Mouse (Mus musculus): ENCODE measurements around the gene Gm4869.

The Gm4869 gene

GRCm38 (mm10) chr5:140464943-140465342 is 19.5 kb downstream of the Gm4869 start:
- no peak for DNase-seq (ENCODE audit: low read depth, low spot score)

GRCm38 (mm10) chr5:140472336-140472735 is 26.9 kb downstream of the Gm4869 start:
- no peak for DNase-seq (ENCODE audit: low read depth, low spot score)

DNA sequence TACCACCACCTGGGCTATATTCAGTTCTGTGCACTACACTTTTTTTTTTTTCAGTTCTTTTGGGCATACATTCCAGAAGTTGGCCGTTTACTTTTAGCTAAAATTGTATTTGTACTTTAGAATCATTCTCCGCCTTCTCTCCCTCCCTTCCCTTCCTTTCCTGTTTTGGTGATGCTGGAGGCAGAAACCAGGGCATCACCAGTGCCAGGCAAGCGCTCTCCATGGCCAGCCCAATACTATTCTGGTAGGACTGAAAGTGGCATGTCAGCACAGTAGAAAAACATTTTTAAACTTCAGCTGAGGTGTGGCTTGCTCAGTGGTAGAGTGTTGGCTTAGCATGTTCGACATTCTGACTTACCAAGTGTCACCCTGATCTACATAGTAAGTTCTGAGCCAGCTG is 36.0 kb downstream of the Gm4869 start:
- DNase-seq (ENCODE audit: low read depth, low spot score): no peak

- no peak for DNase-seq (ENCODE audit: low read depth, low spot score)
These were observed 45.7 kb downstream of the Gm4869 start for GRCm38 (mm10) chr5:140491142-140491541.

DNA sequence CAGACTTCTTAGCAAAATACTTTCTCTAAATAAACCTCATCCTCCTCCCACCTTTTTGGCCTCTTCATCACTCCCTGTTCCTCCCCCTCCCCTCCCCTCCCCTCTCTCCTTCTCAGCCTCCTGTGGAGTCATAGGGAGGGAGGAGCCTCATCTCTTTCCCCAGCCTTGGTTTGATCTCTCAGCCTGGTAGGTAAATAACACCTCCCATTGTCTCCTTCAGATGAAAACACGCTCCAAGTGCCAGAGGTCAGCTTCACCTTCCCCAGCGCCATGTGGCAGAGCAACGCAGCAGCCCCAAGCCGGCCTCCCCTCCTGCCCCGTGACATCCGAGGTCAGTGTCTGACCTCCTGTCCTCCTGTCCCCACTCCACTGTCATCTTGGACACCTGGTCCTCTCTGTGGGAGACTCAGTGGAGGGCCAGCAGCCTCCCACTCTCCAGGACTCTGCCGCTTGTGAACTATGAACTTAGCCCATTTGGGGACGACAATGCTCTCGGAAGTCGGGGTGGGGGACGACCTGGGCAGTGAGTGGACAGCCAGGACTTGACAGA is 47.3 kb downstream of the Gm4869 start:
- DNase-seq (ENCODE audit: low read depth, low spot score): no peak

GRCm38 (mm10) chr5:140498176-140498575 is 52.7 kb downstream of the Gm4869 start:
- no peak for DNase-seq (ENCODE audit: low read depth, low spot score)

GRCm38 (mm10) chr5:140500736-140501135 is 55.3 kb downstream of the Gm4869 start:
- no peak for DNase-seq (ENCODE audit: low read depth, low spot score)

- DNase-seq (ENCODE audit: low read depth, low spot score): peak; percentile 44
These were observed 56.8 kb downstream of the Gm4869 start for GRCm38 (mm10) chr5:140501982-140502836.

DNA sequence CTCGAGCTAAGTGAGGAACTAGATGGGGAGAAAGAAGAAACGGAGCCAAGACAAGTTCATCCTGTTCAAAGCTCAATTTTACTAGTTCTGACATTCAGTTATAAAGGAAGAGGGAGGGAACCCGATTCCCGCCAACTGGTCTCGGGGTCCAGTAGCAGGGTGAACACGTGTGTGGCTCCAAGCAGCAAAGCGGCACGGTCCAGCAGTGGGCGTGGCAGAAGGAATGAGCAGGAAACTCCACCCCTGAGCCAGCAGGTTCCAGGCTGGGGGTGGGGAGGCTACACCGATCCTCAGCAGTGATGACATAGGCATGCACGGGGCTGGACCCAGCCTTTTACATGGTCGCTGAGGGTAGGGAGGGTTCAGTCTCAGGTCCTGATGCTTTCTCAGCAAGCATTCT is 57.5 kb downstream of the Gm4869 start:
- DNase-seq (ENCODE audit: low read depth, low spot score): peak; percentile 58

DNA sequence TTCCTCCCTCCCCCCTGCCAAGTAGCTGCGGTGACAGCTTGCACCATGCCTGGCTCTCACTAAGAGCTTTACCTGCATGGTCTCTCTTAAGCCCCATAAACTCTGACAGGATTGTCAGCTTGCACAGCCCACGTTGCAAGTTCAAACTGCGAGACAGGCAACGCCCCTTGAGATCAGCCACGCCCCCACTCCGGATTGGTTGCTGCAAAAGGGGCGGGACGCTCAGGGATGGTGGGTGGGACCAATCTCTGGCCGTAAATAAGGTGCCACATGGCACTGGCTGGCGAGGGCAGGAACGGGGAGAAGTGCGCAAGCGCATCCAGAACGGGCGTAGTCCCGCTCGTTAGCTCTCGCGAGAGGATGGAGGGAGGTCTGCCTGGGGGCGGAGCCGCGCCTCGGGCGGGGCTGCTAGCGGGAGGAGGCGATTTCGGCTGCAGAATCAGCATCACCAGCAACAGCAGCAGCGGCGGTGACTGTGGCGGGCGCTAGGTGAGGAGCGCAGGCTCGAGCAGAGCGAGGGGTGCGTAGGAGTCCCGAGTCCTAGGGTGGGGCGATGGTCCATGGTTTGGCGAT is 59.8 kb downstream of the Gm4869 start, which contains the start of gene Chst12:
Gene Chst12 (plus strand): TSS at position 343 of the 573 bp plus-strand sequence.
- peak; percentile 100 for DNase-seq (ENCODE audit: low read depth, low spot score)

DNA sequence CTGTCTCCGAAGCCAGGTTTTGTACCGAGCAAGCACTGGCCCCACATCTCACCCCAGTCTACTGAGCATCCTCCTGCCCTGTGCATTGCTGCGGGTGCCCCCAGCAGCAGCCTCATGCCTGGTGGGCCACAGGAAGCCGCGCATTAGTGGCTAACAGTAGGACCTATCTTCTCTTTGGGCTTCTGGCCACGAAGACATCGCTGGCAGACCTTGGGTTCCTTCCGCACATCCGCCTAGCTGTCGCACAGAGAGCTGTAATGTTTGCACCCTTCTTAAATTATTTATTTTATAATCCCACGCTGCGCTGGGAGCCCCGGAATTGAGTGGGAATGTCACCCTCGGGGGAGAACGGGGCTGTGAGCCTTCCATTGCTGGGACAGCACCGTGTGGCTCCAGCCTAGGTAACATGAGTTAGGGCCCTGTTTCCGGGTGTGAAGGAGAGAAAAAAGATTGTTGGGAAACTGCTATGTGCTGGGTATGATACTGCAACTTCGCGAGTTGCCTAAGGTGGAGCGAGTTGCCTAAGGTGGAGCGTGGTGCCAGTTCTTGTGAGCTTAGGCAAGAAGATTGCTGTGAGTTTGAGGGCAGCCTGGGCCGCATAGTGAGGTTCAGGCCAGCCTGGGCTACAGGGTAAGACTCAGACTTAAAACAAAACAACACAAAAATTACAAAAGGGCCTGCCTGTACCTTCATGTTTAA is 60.8 kb downstream of the Gm4869 start:
- DNase-seq (ENCODE audit: low read depth, low spot score): no peak

DNA sequence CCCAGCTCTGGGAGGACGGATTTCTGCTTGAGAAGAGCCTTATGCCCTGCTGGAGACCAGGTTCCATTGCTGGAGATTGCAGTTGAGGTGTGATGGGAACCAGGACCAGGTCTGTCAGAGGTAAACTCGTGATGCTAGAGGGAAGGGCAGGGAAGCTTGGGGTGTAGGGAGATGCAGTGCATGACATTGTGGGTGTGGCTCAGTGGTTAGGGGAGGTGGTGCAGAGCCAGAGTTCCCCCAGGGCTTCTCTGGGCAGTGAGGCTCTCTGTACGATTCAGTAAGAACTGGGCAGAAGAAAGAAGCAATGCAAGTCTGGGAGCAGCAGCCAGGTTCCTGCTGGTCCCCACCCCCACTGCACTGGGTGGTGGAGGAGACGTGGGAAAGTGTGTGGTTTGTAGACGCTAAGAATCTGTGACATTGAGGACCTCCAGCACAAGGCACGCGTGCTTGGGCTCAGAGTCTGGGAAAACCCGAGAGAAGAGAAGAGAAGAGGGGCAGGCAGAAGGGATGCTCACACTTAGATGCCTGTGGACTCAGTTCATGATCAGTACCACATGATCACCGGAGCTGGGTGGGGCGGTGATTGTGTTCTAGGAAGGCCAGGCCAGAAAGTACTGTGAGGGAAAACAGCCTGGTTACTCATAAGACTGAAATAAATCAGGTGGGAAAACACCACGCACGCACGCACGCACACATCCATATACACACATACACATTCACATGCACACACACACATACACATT is 62.2 kb downstream of the Gm4869 start:
- no peak for DNase-seq (ENCODE audit: low read depth, low spot score)

DNA sequence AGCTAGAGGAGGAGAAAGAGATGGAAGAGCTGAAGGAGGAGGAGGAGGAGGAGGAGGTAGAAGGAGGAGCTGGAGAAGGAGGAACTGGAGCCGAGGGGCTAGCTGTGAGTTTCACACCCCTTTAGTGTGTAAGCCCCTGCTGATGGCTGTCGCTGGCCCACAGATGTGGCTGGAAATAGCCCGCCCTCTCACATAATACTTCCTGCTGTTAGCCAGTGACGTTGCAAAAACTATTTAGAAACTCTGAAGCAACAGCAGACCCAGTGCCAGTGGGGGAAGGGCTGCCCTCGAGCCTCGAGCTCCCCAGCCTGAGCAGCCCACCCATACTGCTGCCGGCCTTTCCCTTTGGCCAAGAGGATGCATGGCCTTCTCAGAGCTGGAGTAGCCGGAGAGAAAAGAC is 63.2 kb downstream of the Gm4869 start:
- DNase-seq (ENCODE audit: low read depth, low spot score): peak; percentile 38

GRCm38 (mm10) chr5:140509204-140509603 is 63.8 kb downstream of the Gm4869 start:
- no peak for DNase-seq (ENCODE audit: low read depth, low spot score)

DNA sequence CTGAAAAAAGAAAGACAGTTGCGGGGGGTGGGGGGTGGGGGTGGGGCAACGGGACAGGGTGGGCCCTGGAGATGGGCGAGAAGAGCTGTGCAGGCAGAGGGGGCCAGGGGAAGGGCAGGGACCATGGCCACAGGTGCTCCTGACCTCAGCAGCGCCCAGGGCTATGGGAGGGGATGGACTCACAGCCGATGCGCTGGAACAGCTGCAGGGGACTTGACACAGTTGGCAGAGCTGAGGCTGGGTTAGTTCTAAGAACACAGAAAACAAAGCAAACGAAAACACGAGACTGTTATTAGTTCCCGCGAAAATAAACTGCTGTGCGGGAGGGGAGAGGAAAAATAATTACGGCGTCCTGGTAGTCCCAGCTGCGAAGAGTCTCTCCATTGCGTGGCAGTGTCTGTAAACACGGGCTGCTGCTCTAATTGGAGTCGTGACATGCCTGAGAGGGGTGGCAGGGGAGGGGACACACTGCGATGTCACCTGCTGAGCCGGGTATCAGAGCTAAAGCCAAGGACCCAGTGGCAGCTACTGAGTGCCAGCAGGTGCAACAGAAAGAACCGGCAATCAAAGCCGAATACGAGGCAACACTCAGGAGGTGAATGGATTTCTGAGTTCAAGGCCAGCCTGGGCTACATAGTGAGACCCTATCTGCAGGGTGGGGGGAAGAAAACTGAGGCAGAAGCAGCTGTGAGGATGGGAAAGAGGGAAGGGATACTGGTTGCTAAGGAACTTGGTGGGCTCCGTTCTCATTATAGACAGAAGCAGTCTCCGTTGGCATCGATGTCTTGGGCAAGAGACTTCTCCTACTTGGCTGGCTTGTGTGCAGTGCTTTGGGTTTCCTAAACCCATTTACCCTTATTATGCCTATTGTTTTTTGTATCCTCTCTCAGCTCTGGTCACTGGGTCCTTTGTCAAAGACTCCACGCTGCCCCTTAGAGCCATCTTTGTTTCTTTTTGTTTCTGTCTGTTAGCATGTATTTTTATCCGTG is 64.9 kb downstream of the Gm4869 start:
- no peak for DNase-seq (ENCODE audit: low read depth, low spot score)

GRCm38 (mm10) chr5:140513921-140514320 is 68.5 kb downstream of the Gm4869 start:
- DNase-seq (ENCODE audit: low read depth, low spot score): no peak

DNA sequence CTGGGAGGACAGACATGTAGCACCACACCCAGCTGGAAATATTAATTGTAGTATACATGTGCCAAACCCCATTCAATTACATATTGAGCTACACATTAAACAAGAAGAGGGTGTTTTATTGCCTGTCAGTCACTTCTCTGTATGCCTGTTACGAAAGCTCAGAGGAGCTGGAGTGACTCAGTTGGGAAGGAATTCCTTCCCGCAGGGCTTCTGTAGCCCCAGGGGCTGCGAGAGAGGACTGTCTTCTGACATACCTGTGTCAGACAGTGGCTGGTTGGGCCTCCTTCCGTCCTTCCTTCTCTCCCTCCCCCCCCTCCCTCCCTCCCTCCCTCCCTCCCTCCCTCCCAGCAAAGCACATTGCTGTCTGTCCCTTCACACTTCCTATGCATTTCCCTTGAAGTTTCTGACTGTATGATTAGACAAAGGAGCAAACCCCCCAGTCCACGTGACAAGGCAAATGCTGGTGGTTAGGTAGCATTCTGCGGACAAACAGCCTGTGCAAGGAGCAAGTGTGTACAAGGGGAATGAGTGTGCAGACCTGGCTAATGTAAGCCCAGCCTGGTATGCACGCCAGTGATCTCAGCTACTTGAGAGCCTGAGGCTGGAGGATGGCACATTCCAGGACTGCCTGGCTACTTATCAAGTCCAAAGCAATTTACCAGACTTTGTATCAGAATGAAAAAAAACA is 69.5 kb downstream of the Gm4869 start:
- peak; percentile 42 for DNase-seq (ENCODE audit: low read depth, low spot score)

- no peak for DNase-seq (ENCODE audit: low read depth, low spot score)
These were observed 71.9 kb downstream of the Gm4869 start for GRCm38 (mm10) chr5:140517159-140517920.

DNA sequence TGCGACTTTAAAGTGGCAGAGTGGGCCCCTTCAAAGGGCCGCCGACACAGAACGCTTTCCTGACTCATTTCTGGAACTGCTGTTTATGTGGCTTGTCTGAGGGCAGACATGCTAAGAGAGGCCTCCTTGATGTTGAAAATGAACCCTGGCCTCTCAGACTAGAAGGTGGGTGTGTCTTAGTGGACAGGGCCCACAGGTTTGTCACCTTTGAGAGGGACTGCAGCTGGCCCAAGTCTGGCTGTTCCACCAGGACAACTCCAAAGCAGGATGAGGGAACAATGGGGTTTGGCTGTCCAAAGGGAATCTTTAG is 72.4 kb downstream of the Gm4869 start:
- DNase-seq (ENCODE audit: low read depth, low spot score): no peak
